Mouse (Mus musculus) MEL (cell line): ENCODE measurements around the gene Jarid2.

Experiments used
- CTCF ChIP-seq, 3 experiments: IDR thresholded peaks in 2 of 3; conservative IDR thresholded peaks in 1 of 3; 2 replicates each; pipeline ENCODE4 v1.5.1; 2011 to 2012; ENCODE audit warnings: low read length in 3 of 3, low read depth in 2 of 3, mild to moderate bottlenecking in 2 of 3, improper control_type of control experiment in 1 of 3, inconsistent platforms in 1 of 3, mixed read lengths in 1 of 3, moderate library complexity in 1 of 3; ENCODE audit not compliant: control insufficient read depth in 1 of 3, insufficient read depth in 1 of 3, poor library complexity in 1 of 3, severe bottlenecking in 1 of 3
- RAD21 ChIP-seq: IDR thresholded peaks from 2 replicates; pipeline ENCODE4 v1.6.1; 2011; ENCODE audit warnings: mild to moderate bottlenecking, low read depth, low read length, improper control_type of control experiment
- TAL1 ChIP-seq: IDR thresholded peaks from 2 replicates; pipeline ENCODE4 v1.6.1; 2012; ENCODE audit warnings: mild to moderate bottlenecking, inconsistent platforms, low read length, moderate library complexity, mixed read lengths

DNA sequence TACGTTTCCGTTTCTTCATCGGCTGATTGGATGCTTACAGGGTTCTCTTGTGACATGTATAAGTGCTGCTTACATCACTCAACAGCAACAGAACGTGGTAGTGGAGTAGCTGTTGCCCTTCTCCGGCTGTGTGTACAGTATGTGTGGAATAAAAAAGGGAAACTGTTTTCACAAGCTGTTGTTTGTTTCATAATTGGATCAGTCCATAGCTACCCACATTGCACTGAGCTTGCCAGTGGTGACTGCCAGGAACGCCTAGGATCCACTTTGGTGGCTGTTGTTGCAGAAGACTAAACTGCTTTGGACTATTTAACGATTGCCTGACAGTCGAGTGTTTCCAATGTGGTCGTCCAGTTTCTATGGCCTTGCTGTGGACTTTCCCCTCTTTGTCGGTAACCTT lies 191.8 kb downstream of the Jarid2 start:
- TF ChIP-seq TAL1 = no peak
- TF ChIP-seq RAD21 = no peak
- TF ChIP-seq CTCF (IDR thresholded peaks at IDR 0.05 in 2 of 3, conservative IDR thresholded peaks at IDR 0.05 in 1 of 3; ENCODE audit: control insufficient read depth in 1 of 3, insufficient read depth in 1 of 3, low read depth in 2 of 3, low read length in 3 of 3, poor library complexity in 1 of 3, severe bottlenecking in 1 of 3) = no peak
